In genomic region chr6:94060621-94061213, GRCm38 (mm10) we compare ENCODE assay signal across 18 mouse cellular contexts.
DNase-seq lines count a peak whose midpoint lies in the region; ATAC-seq and TF ChIP-seq lines count a peak whose summit lies in the region.
"Had no signal": no experiment of that assay in that cellular context is flagged by ENCODE, and none has a peak within 500 bp of the region (broad histone marks: within the 10 kb centered on the region; RNA-seq: fewer than 3 reads in every experiment).

No protein-coding gene starts in this region.

- peak; percentile 77 to 82 for DNase-seq in adrenal gland, adult (ENCODE audit: inconsistent age in 2 of 2, low spot score in 1 of 2)
- DNase-seq in adrenal gland, adult 18-20 months (ENCODE audit: low spot score in 2 of 2) = no peak
- no peak for DNase-seq in heart, adult 8-10 months (ENCODE audit: low spot score)
- no peak for DNase-seq in midbrain, embryonic 14.5 days
- DNase-seq in ovary, postnatal 14 days (ENCODE audit: low spot score) = no peak
- DNase-seq: cerebellum, adult 18-20 months; forebrain, postnatal 0 days; gastrocnemius, postnatal 10 days; kidney, adult 11 months; lung, embryonic 14.5 days; thymus, postnatal 36 days had no signal

- no peak overlapping the region for H3K4me3 ChIP-seq in heart, embryonic 12.5 days
- no peak overlapping the region for H3K4me3 ChIP-seq in midbrain, embryonic 14.5 days (replicated peaks; ENCODE audit: low read depth, low read length)
- H3K4me3 ChIP-seq in midbrain, embryonic 16.5 days (ENCODE audit: low read depth, low read length) = no peak overlapping the region
- no peak overlapping the region for H3K4me3 ChIP-seq in small intestine, adult 2 months (ENCODE audit: low read depth, low read length)
- H3K4me3 ChIP-seq: erythroblast, embryonic 14.5 days; hindbrain, embryonic 10.5 days; midbrain, embryonic 13.5 days had no signal

- peaks cover 58% of the 10 kb centered on the region for H3K4me1 ChIP-seq in heart, embryonic 12.5 days (replicated peaks)
- H3K4me1 ChIP-seq in midbrain, embryonic 14.5 days (ENCODE audit: control insufficient read depth, insufficient read depth, low read length) = peaks cover 3% of the 10 kb centered on the region; the same call in 1 of the 2 replicates
- H3K4me1 ChIP-seq in midbrain, embryonic 16.5 days (ENCODE audit: control insufficient read depth, insufficient read depth, low read length) = no peaks in the 10 kb centered on the region
- H3K4me1 ChIP-seq in small intestine, adult 2 months (ENCODE audit: control insufficient read depth, insufficient read depth, insufficient read length, low read length) = peaks cover 26% of the 10 kb centered on the region; the same call in 1 of the 2 replicates

- H3K9ac ChIP-seq in heart, embryonic 12.5 days = no peak overlapping the region
- no peak overlapping the region for H3K9ac ChIP-seq in midbrain, embryonic 14.5 days (replicated peaks; ENCODE audit: low read length)
- H3K9ac ChIP-seq in midbrain, embryonic 16.5 days (ENCODE audit: low read depth, low read length) = no peak overlapping the region
- H3K9ac ChIP-seq: forebrain, postnatal 0 days; lung, embryonic 14.5 days; midbrain, embryonic 13.5 days had no signal

- no peak overlapping the region for H3K4me2 ChIP-seq in heart, embryonic 12.5 days
- no peak overlapping the region for H3K4me2 ChIP-seq in midbrain, embryonic 14.5 days (ENCODE audit: low read length)
- no peak overlapping the region for H3K4me2 ChIP-seq in midbrain, embryonic 16.5 days (ENCODE audit: low read length)
- H3K4me2 ChIP-seq: lung, embryonic 14.5 days; midbrain, embryonic 13.5 days had no signal

- no peak for TF ChIP-seq POLR2A in small intestine, adult 2 months (IDR thresholded peaks at IDR 0.05; ENCODE audit: low read depth, low read length)

- ATAC-seq in heart, embryonic 12.5 days (ENCODE audit: insufficient number of reproducible peaks, low FRiP score) = no peak
- no peak for ATAC-seq in midbrain, embryonic 14.5 days (ENCODE audit: low FRiP score, low TSS enrichment)
- no peak for ATAC-seq in midbrain, embryonic 16.5 days
- ATAC-seq: forebrain, postnatal 0 days; midbrain, embryonic 13.5 days had no signal

- no peaks in the 10 kb centered on the region for H3K27me3 ChIP-seq in heart, embryonic 12.5 days (replicated peaks)
- H3K27me3 ChIP-seq in midbrain, embryonic 14.5 days (ENCODE audit: control insufficient read depth, insufficient read depth, low read length) = no peaks in the 10 kb centered on the region
- H3K27me3 ChIP-seq in midbrain, embryonic 16.5 days (ENCODE audit: control insufficient read depth, insufficient read depth, low read depth, low read length) = no peaks in the 10 kb centered on the region
- H3K27me3 ChIP-seq in small intestine, adult 2 months (ENCODE audit: control insufficient read depth, insufficient read depth, low read length) = no peaks in the 10 kb centered on the region
- H3K27me3 ChIP-seq: CH12.LX; midbrain, embryonic 13.5 days had no signal

- 86% methylated on average over 7 of the region's 7 CpGs for WGBS in heart, embryonic 12.5 days
- WGBS in midbrain, embryonic 14.5 days = 93% methylated on average over 7 of the region's 7 CpGs
- WGBS in midbrain, embryonic 16.5 days = 92% methylated on average over 7 of the region's 7 CpGs
- WGBS in small intestine, adult 2 months = 31% methylated on average over 7 of the region's 7 CpGs

- H3K36me3 ChIP-seq in heart, embryonic 12.5 days = no peaks in the 10 kb centered on the region
- no peaks in the 10 kb centered on the region for H3K36me3 ChIP-seq in midbrain, embryonic 14.5 days (ENCODE audit: control insufficient read depth, insufficient read depth, low read length)
- H3K36me3 ChIP-seq in midbrain, embryonic 16.5 days (ENCODE audit: control insufficient read depth, insufficient read depth, low read length) = no peaks in the 10 kb centered on the region
- H3K36me3 ChIP-seq in small intestine, adult 2 months (ENCODE audit: control insufficient read depth, insufficient read depth, low read length) = no peaks in the 10 kb centered on the region
- H3K36me3 ChIP-seq: hindbrain, embryonic 10.5 days; midbrain, embryonic 13.5 days had no signal

- H3K9me3 ChIP-seq in heart, embryonic 12.5 days (replicated peaks) = no peaks in the 10 kb centered on the region
- no peaks in the 10 kb centered on the region for H3K9me3 ChIP-seq in midbrain, embryonic 14.5 days (ENCODE audit: control insufficient read depth, low read length)
- H3K9me3 ChIP-seq in midbrain, embryonic 16.5 days (replicated peaks; ENCODE audit: control insufficient read depth, low read length, poor library complexity, severe bottlenecking) = no peaks in the 10 kb centered on the region
- H3K9me3 ChIP-seq: hindbrain, embryonic 10.5 days; midbrain, embryonic 13.5 days had no signal

- no peak for TF ChIP-seq CTCF in small intestine, adult 2 months (IDR thresholded peaks at IDR 0.05; ENCODE audit: extremely low read depth, insufficient read length, insufficient replicate concordance, low read depth, low read length)

- H3K27ac ChIP-seq in heart, embryonic 12.5 days (ENCODE audit: poor library complexity, severe bottlenecking) = peak overlapping the region; percentile 58; the same call in 1 of the 2 replicates
- 0 out of 2 replicates have a peak overlapping the region, but pooled peaks have one; percentile 52 for H3K27ac ChIP-seq in midbrain, embryonic 14.5 days (replicated peaks; ENCODE audit: low read depth, low read length)
- H3K27ac ChIP-seq in midbrain, embryonic 16.5 days (ENCODE audit: low read length) = no peak overlapping the region
- peak overlapping the region; percentile 62 for H3K27ac ChIP-seq in small intestine, adult 2 months (ENCODE audit: insufficient read depth, low read depth, low read length)

Comparison
In these comparisons a context has a peak if more than half of its experiments do, and no peak if none do; other contexts are left out.
1. DNase-seq: peak in adrenal gland, adult (2 of 2); none in adrenal gland, adult 18-20 months (0 of 2), heart, adult 8-10 months (single experiment), midbrain, embryonic 14.5 days (single experiment) and ovary, postnatal 14 days (single experiment).